Mouse (Mus musculus) spleen, postnatal 14 days (tissue): Measurements from ENCODE around the gene Ogfod2.

Experiments
- DNase-seq, 2 experiments: peaks; one replicate each; pipeline ENCODE4 v3.0.0; 2021 to 2022; ENCODE audit warnings: low spot score in 2 of 2

Ogfod2 gene

GRCm38 (mm10) chr5:124095077-124095581 is 17.0 kb upstream of the Ogfod2 start:
- DNase-seq, result peak; percentile 42 to 44

GRCm38 (mm10) chr5:124095596-124096232 is 16.4 kb upstream of the Ogfod2 start, which contains the start of gene Abcb9:
Abcb9 (minus strand) TSS chr5:124095798.
- peak; percentile 99 to 100 for DNase-seq

- DNase-seq, result no peak
Measured at GRCm38 (mm10) chr5:124098923-124099322, 13.2 kb upstream of the Ogfod2 start.

- no peak for DNase-seq
Measured at GRCm38 (mm10) chr5:124100128-124101044, 11.7 kb upstream of the Ogfod2 start.

- no peak for DNase-seq
Measured at GRCm38 (mm10) chr5:124102326-124102725, 9.8 kb upstream of the Ogfod2 start.

- no peak for DNase-seq
Measured at GRCm38 (mm10) chr5:124103020-124103419, 9.1 kb upstream of the Ogfod2 start.

GRCm38 (mm10) chr5:124103552-124103951 is 8.5 kb upstream of the Ogfod2 start:
- no peak for DNase-seq

GRCm38 (mm10) chr5:124111077-124111741 is 888 bp upstream of the Ogfod2 start:
- peak in 1 of 2 experiments; percentile 59 for DNase-seq

GRCm38 (mm10) chr5:124112531-124112930 is 434 bp downstream of the Ogfod2 start:
- DNase-seq, result no peak

GRCm38 (mm10) chr5:124113030-124113429 is 933 bp downstream of the Ogfod2 start:
- peak in 1 of 2 experiments; percentile 59 for DNase-seq

- no peak for DNase-seq
Measured at GRCm38 (mm10) chr5:124114276-124115025, 2.4 kb downstream of the Ogfod2 start.

GRCm38 (mm10) chr5:124115531-124115930 is 3.4 kb downstream of the Ogfod2 start:
- no peak for DNase-seq

- DNase-seq, result peak; percentile 65 to 72
Measured at GRCm38 (mm10) chr5:124115990-124116845, 4.1 kb downstream of the Ogfod2 start, which contains the start of gene Arl6ip4. Arl6ip4 (plus strand) TSS chr5:124116089.

- DNase-seq, result no peak
Measured at GRCm38 (mm10) chr5:124119204-124119603, 7.1 kb downstream of the Ogfod2 start.

- DNase-seq, result no peak
Measured at GRCm38 (mm10) chr5:124122357-124122756, 10.3 kb downstream of the Ogfod2 start.

- DNase-seq, result no peak
Measured at GRCm38 (mm10) chr5:124125093-124125492, 13.0 kb downstream of the Ogfod2 start.

GRCm38 (mm10) chr5:124134261-124134660 is 22.2 kb downstream of the Ogfod2 start:
- no peak for DNase-seq

- no peak for DNase-seq
Measured at GRCm38 (mm10) chr5:124138066-124138465, 26.0 kb downstream of the Ogfod2 start.

GRCm38 (mm10) chr5:124149028-124149427 is 36.9 kb downstream of the Ogfod2 start:
- DNase-seq, result no peak

- no peak for DNase-seq
Measured at GRCm38 (mm10) chr5:124150895-124151294, 38.8 kb downstream of the Ogfod2 start.
